Mouse (Mus musculus): ENCODE results near the gene Tspear. TPM values are rescaled to one million over a fixed set of nuclear protein-coding genes. Genes with fewer than 3 reads are reported as not detected.

Gene Tspear
- polyA plus RNA-seq, 1 experiment: not detected

GRCm38 (mm10) chr10:77922681-77923080 is 236.3 kb downstream of the Tspear start:
- Histone ChIP-seq H3K4me3 (ENCODE audit: insufficient read depth, poor library complexity, severe bottlenecking) (no peak overlapping the region), H3ac (ENCODE audit: control insufficient read depth, insufficient read length, low read depth) (no peak overlapping the region), H3K27me3 (ENCODE audit: control insufficient read depth, insufficient read depth, insufficient read length) (peaks cover 6% of the 10 kb centered on the region), H3K79me2 (ENCODE audit: control insufficient read depth, insufficient read depth) (no peaks in the 10 kb centered on the region), H3K36me3 (ENCODE audit: control insufficient read depth, insufficient read depth) (no peaks in the 10 kb centered on the region), H3K79me3 (ENCODE audit: low read depth) (no peaks in the 10 kb centered on the region)
- TF ChIP-seq CEBPB (IDR thresholded peaks at IDR 0.05; ENCODE audit: low read depth) (no peak), MYOD1 (IDR thresholded peaks at IDR 0.05; ENCODE audit: control insufficient read depth, insufficient read length, low read depth) (no peak), USF1 (IDR thresholded peaks at IDR 0.05; ENCODE audit: low read depth) (no peak), CTCF (IDR thresholded peaks at IDR 0.05; ENCODE audit: control insufficient read depth, insufficient read depth, insufficient read length) (no peak)

GRCm38 (mm10) chr10:77926140-77926539 is 239.8 kb downstream of the Tspear start:
- H3ac ChIP-seq (ENCODE audit: control insufficient read depth, insufficient read length, low read depth): no peak overlapping the region
- no peaks in the 10 kb centered on the region for H3K79me3 ChIP-seq (ENCODE audit: low read depth)
- TF ChIP-seq USF1 (IDR thresholded peaks at IDR 0.05; ENCODE audit: low read depth): no peak
- TF ChIP-seq FOSL1 (IDR thresholded peaks at IDR 0.05; ENCODE audit: insufficient read depth, low read length, poor library complexity, severe bottlenecking): no peak
- TF ChIP-seq MYOG (IDR thresholded peaks at IDR 0.05; ENCODE audit: control insufficient read depth, extremely low read depth, insufficient read length): no peak
- no peak for TF ChIP-seq MYOD1 (IDR thresholded peaks at IDR 0.05; ENCODE audit: control insufficient read depth, insufficient read length, low read depth)
- TF ChIP-seq CTCF (IDR thresholded peaks at IDR 0.05; ENCODE audit: control insufficient read depth, insufficient read depth, insufficient read length): no peak
- no peak for TF ChIP-seq CEBPB (IDR thresholded peaks at IDR 0.05; ENCODE audit: low read depth)
- TF ChIP-seq MAX (IDR thresholded peaks at IDR 0.05): no peak
- no peaks in the 10 kb centered on the region for H3K79me2 ChIP-seq (ENCODE audit: control insufficient read depth, insufficient read depth)
- no peaks in the 10 kb centered on the region for H3K36me3 ChIP-seq (ENCODE audit: control insufficient read depth, insufficient read depth)
- no peak overlapping the region for H3K4me3 ChIP-seq (ENCODE audit: insufficient read depth, poor library complexity, severe bottlenecking)
- peaks cover 13% of the 10 kb centered on the region for H3K27me3 ChIP-seq (ENCODE audit: control insufficient read depth, insufficient read depth, insufficient read length)

GRCm38 (mm10) chr10:77927375-77927774 is 241.0 kb downstream of the Tspear start:
- Histone ChIP-seq H3ac (ENCODE audit: control insufficient read depth, insufficient read length, low read depth) (no peak overlapping the region), H3K4me3 (ENCODE audit: insufficient read depth, poor library complexity, severe bottlenecking) (no peak overlapping the region), H3K79me3 (ENCODE audit: low read depth) (no peaks in the 10 kb centered on the region), H3K27me3 (ENCODE audit: control insufficient read depth, insufficient read depth, insufficient read length) (peaks cover 13% of the 10 kb centered on the region), H3K79me2 (ENCODE audit: control insufficient read depth, insufficient read depth) (no peaks in the 10 kb centered on the region), H3K36me3 (ENCODE audit: control insufficient read depth, insufficient read depth) (no peaks in the 10 kb centered on the region)
- TF ChIP-seq MYOD1 (IDR thresholded peaks at IDR 0.05; ENCODE audit: control insufficient read depth, insufficient read length, low read depth) (no peak), FOSL1 (IDR thresholded peaks at IDR 0.05; ENCODE audit: insufficient read depth, low read length, poor library complexity, severe bottlenecking) (no peak), MYOG (IDR thresholded peaks at IDR 0.05; ENCODE audit: control insufficient read depth, extremely low read depth, insufficient read length) (no peak), CTCF (IDR thresholded peaks at IDR 0.05; ENCODE audit: control insufficient read depth, insufficient read depth, insufficient read length) (no peak), MAX (IDR thresholded peaks at IDR 0.05) (no peak), USF1 (IDR thresholded peaks at IDR 0.05; ENCODE audit: low read depth) (no peak), CEBPB (IDR thresholded peaks at IDR 0.05; ENCODE audit: low read depth) (no peak)

Small RNA genes within 50 kb of the gene (microRNA-seq; reads per million reads assigned to microRNA genes)
- gene Mir1930 (ENCODE audit: borderline microRNAs expressed): 11.4 reads per million, percentile 61 among the genes with 10 or more reads in this experiment

Other genes starting within 250 kb of the Tspear start
- gene Fam207a, start 170.8 kb upstream of the Tspear start, polyA plus RNA-seq (2012; fragmentation: generic; extraction: Trizol): 45.2 TPM
- gene Itgb2, start 156.3 kb upstream of the Tspear start, polyA plus RNA-seq (2012; fragmentation: generic; extraction: Trizol): 0.47 TPM
- 96.1 TPM for gene Pttg1ip, start 104.8 kb upstream of the Tspear start, polyA plus RNA-seq (2012; fragmentation: generic; extraction: Trizol)
- 152 TPM for gene Sumo3, start 80.5 kb upstream of the Tspear start, polyA plus RNA-seq (2012; fragmentation: generic; extraction: Trizol)
- gene Gm49325, start 80.4 kb upstream of the Tspear start, polyA plus RNA-seq (2012; fragmentation: generic; extraction: Trizol): 5.1 TPM
- 85.5 TPM for gene Ube2g2, start 64.3 kb upstream of the Tspear start, polyA plus RNA-seq (2012; fragmentation: generic; extraction: Trizol)
- gene Gm19402, start 4.2 kb downstream of the Tspear start, polyA plus RNA-seq (2012; fragmentation: generic; extraction: Trizol): not detected
- not detected for gene Gm9508, start 10.7 kb downstream of the Tspear start, polyA plus RNA-seq (2012; fragmentation: generic; extraction: Trizol)
- gene Gm10272, start 20.1 kb downstream of the Tspear start, polyA plus RNA-seq (2012; fragmentation: generic; extraction: Trizol): not detected
- gene Gm10024, start 24.9 kb downstream of the Tspear start, polyA plus RNA-seq (2012; fragmentation: generic; extraction: Trizol): not detected
- not detected for gene Gm10142, start 29.2 kb downstream of the Tspear start, polyA plus RNA-seq (2012; fragmentation: generic; extraction: Trizol)
- gene Krtap12-1, start 34.0 kb downstream of the Tspear start, polyA plus RNA-seq (2012; fragmentation: generic; extraction: Trizol): not detected
- gene Gm10100, start 39.9 kb downstream of the Tspear start, polyA plus RNA-seq (2012; fragmentation: generic; extraction: Trizol): not detected
- gene Gm18596, start 56.1 kb downstream of the Tspear start, polyA plus RNA-seq (2012; fragmentation: generic; extraction: Trizol): not detected
- gene Gm9736, start 64.8 kb downstream of the Tspear start, polyA plus RNA-seq (2012; fragmentation: generic; extraction: Trizol): not detected
- not detected for gene Gm3233, start 73.1 kb downstream of the Tspear start, polyA plus RNA-seq (2012; fragmentation: generic; extraction: Trizol)
- not detected for gene Gm3238, start 84.8 kb downstream of the Tspear start, polyA plus RNA-seq (2012; fragmentation: generic; extraction: Trizol)
- not detected for gene Gm7138, start 90.4 kb downstream of the Tspear start, polyA plus RNA-seq (2012; fragmentation: generic; extraction: Trizol)
- not detected for gene Gm3250, start 96.0 kb downstream of the Tspear start, polyA plus RNA-seq (2012; fragmentation: generic; extraction: Trizol)
- gene Gm7137, start 101.6 kb downstream of the Tspear start, polyA plus RNA-seq (2012; fragmentation: generic; extraction: Trizol): not detected
- not detected for gene Gm9639, start 108.5 kb downstream of the Tspear start, polyA plus RNA-seq (2012; fragmentation: generic; extraction: Trizol)
- not detected for gene Gm19668, start 112.6 kb downstream of the Tspear start, polyA plus RNA-seq (2012; fragmentation: generic; extraction: Trizol)
- gene Gm9507, start 125.3 kb downstream of the Tspear start, polyA plus RNA-seq (2012; fragmentation: generic; extraction: Trizol): not detected
- gene Gm2696, start 128.1 kb downstream of the Tspear start, polyA plus RNA-seq (2012; fragmentation: generic; extraction: Trizol): not detected
- not detected for gene Krtap10-4, start 140.5 kb downstream of the Tspear start, polyA plus RNA-seq (2012; fragmentation: generic; extraction: Trizol)
- gene Krtap10-10, start 149.4 kb downstream of the Tspear start, polyA plus RNA-seq (2012; fragmentation: generic; extraction: Trizol): not detected
- not detected for gene Gm36176, start 160.2 kb downstream of the Tspear start, polyA plus RNA-seq (2012; fragmentation: generic; extraction: Trizol)
- not detected for gene Gm10318, start 166.3 kb downstream of the Tspear start, polyA plus RNA-seq (2012; fragmentation: generic; extraction: Trizol)
- not detected for gene Gm3285, start 175.4 kb downstream of the Tspear start, polyA plus RNA-seq (2012; fragmentation: generic; extraction: Trizol)
- gene Lrrc3, start 216.0 kb downstream of the Tspear start, polyA plus RNA-seq (2012; fragmentation: generic; extraction: Trizol): 0.01 TPM

All from C2C12 (cell line).